ENCODE assay signal across 9 mouse cellular contexts in genomic region chr11:117987032-117987451, GRCm38 (mm10). TPM values are rescaled to one million over a fixed set of nuclear protein-coding genes. Genes with fewer than 3 reads are reported as not detected.
DNase-seq lines count a peak whose midpoint lies in the region; ATAC-seq and TF ChIP-seq lines count a peak whose summit lies in the region.
"Had no signal": no experiment of that assay in that cellular context is flagged by ENCODE, and none has a peak within 500 bp of the region (broad histone marks: within the 10 kb centered on the region; RNA-seq: fewer than 3 reads in every experiment).

No protein-coding gene starts in this region.

- intact Hi-C loops in heart, adult 2 months (cut with DNase I) = no loop called here
- intact Hi-C loops in heart, postnatal 10 days (cut with DNase I) = no loop called here

- H3K9me3 ChIP-seq in forebrain, embryonic 13.5 days (replicated peaks) = no peaks in the 10 kb centered on the region
- no peaks in the 10 kb centered on the region for H3K9me3 ChIP-seq in limb, embryonic 11.5 days (ENCODE audit: control insufficient read depth, low read length)
- no peaks in the 10 kb centered on the region for H3K9me3 ChIP-seq in midbrain, embryonic 12.5 days

- H3K9ac ChIP-seq in heart, adult 2 months (ENCODE audit: low read depth, low read length) = peak overlapping the region; percentile 88
- H3K9ac ChIP-seq in forebrain, embryonic 13.5 days = peak overlapping the region; percentile 96
- peak overlapping the region; percentile 91 for H3K9ac ChIP-seq in limb, embryonic 11.5 days (ENCODE audit: low read length)
- H3K9ac ChIP-seq in midbrain, embryonic 12.5 days (replicated peaks) = peak overlapping the region; percentile 96

- peak overlapping the region; percentile 98 for H3K4me3 ChIP-seq in heart, adult 2 months
- H3K4me3 ChIP-seq in forebrain, embryonic 13.5 days = peak overlapping the region; percentile 100
- H3K4me3 ChIP-seq in limb, embryonic 11.5 days (ENCODE audit: low read depth, low read length) = peak overlapping the region; percentile 100
- H3K4me3 ChIP-seq in midbrain, embryonic 12.5 days = peak overlapping the region; percentile 100

- H3K27ac ChIP-seq in heart, adult 2 months = peak overlapping the region; percentile 81
- H3K27ac ChIP-seq in forebrain, embryonic 13.5 days = peak overlapping the region; percentile 46
- H3K27ac ChIP-seq in limb, embryonic 11.5 days (replicated peaks; ENCODE audit: low read depth, low read length) = no peak overlapping the region; the same call in 1 of the 2 replicates
- peak overlapping the region; percentile 76 for H3K27ac ChIP-seq in midbrain, embryonic 12.5 days (replicated peaks)

- DNase-seq in heart, adult 2 months = no peak
- DNase-seq in heart, postnatal 10 days = no peak
- DNase-seq in Muller cell, postnatal 12 days (ENCODE audit: inconsistent ontology term) = peak; percentile 70
- no peak for DNase-seq in limb, embryonic 11.5 days (ENCODE audit: low spot score)
- DNase-seq in embryo, embryonic 10 days (ENCODE audit: low spot score) = no peak
- no peak for DNase-seq in frontal cortex, adult 2 months (ENCODE audit: extremely low spot score in 1 of 2, low spot score in 1 of 2)

- TF ChIP-seq CTCF in heart, adult 2 months (IDR thresholded peaks at IDR 0.05) = no peak

- TF ChIP-seq EP300 in heart, adult 2 months (IDR thresholded peaks at IDR 0.05; ENCODE audit: insufficient read depth, low read depth, low read length) = no peak

- ATAC-seq in forebrain, embryonic 13.5 days = peak; percentile 74
- no peak for ATAC-seq in limb, embryonic 11.5 days (ENCODE audit: insufficient number of reproducible peaks, low FRiP score, low TSS enrichment, low read depth)
- ATAC-seq in midbrain, embryonic 12.5 days (ENCODE audit: low FRiP score, low read depth) = peak; percentile 74

- H3K27me3 ChIP-seq in heart, adult 2 months (ENCODE audit: control insufficient read depth, insufficient read depth, low read length) = no peaks in the 10 kb centered on the region
- H3K27me3 ChIP-seq in forebrain, embryonic 13.5 days = no peaks in the 10 kb centered on the region
- no peaks in the 10 kb centered on the region for H3K27me3 ChIP-seq in limb, embryonic 11.5 days (ENCODE audit: control insufficient read depth, insufficient read depth, low read length)
- no peaks in the 10 kb centered on the region for H3K27me3 ChIP-seq in midbrain, embryonic 12.5 days
- H3K27me3 ChIP-seq: Patski had no signal

- H3K36me3 ChIP-seq in heart, adult 2 months (ENCODE audit: control insufficient read depth, insufficient read depth, low read length) = no peaks in the 10 kb centered on the region; the same call in 1 of the 2 replicates
- H3K36me3 ChIP-seq in forebrain, embryonic 13.5 days (ENCODE audit: poor library complexity, severe bottlenecking) = no peaks in the 10 kb centered on the region
- no peaks in the 10 kb centered on the region for H3K36me3 ChIP-seq in limb, embryonic 11.5 days (ENCODE audit: control insufficient read depth, insufficient read depth, low read length)
- no peaks in the 10 kb centered on the region for H3K36me3 ChIP-seq in midbrain, embryonic 12.5 days

- TF ChIP-seq POLR2A in heart, adult 2 months (IDR thresholded peaks at IDR 0.05; ENCODE audit: insufficient read depth, low read depth, low read length) = no peak

- peaks cover 3% of the 10 kb centered on the region; the same call in 1 of the 2 replicates for H3K79me2 ChIP-seq in heart, adult 2 months (replicated peaks; ENCODE audit: control insufficient read depth, insufficient read depth, low read length)

- 1% methylated on average over 32 of the region's 32 CpGs for WGBS in heart, adult 2 months
- WGBS in forebrain, embryonic 13.5 days = 2% methylated on average over 31 of the region's 32 CpGs
- under 1% methylated on average over 32 of the region's 32 CpGs for WGBS in limb, embryonic 11.5 days
- under 1% methylated on average over 30 of the region's 32 CpGs for WGBS in midbrain, embryonic 12.5 days

- peaks cover 9% of the 10 kb centered on the region for H3K4me1 ChIP-seq in heart, adult 2 months (ENCODE audit: control insufficient read depth, insufficient read depth, low read length)
- peaks cover 44% of the 10 kb centered on the region for H3K4me1 ChIP-seq in forebrain, embryonic 13.5 days
- H3K4me1 ChIP-seq in limb, embryonic 11.5 days (ENCODE audit: control insufficient read depth, insufficient read depth, low read length) = peaks cover 12% of the 10 kb centered on the region
- peaks cover 50% of the 10 kb centered on the region for H3K4me1 ChIP-seq in midbrain, embryonic 12.5 days

- peak overlapping the region; percentile 94 for H3K4me2 ChIP-seq in forebrain, embryonic 13.5 days
- H3K4me2 ChIP-seq in limb, embryonic 11.5 days (ENCODE audit: low read depth, severe bottlenecking) = peak overlapping the region; percentile 82
- H3K4me2 ChIP-seq in midbrain, embryonic 12.5 days (replicated peaks) = peak overlapping the region; percentile 87

RNA-seq across cellular contexts. Expression of gene Pgs1, which starts 0.9 kb away (rescaled TPM):
- 10 to 100 TPM; 17.9 to 18.1 TPM for total RNA-seq in heart, adult 2 months (2021)
- 21.8 and 26.5 TPM in 2 replicates for polyA plus RNA-seq in heart, adult 2 months (2012; rRNA removed)
- total RNA-seq in heart, postnatal 10 days (2021) = 10 to 100 TPM; 21.2 to 23.7 TPM
- polyA plus RNA-seq in forebrain, embryonic 13.5 days (2015; fragmentation: Nextera tagmentation; extraction: Ambion mirVana) = 42.7 and 47.7 TPM in 2 replicates
- polyA plus RNA-seq in limb, embryonic 11.5 days (2014; fragmentation: Nextera tagmentation; extraction: Ambion mirVana) = 38.4 and 39.3 TPM in 2 replicates
- 47.5 and 48.9 TPM in 2 replicates for polyA plus RNA-seq in midbrain, embryonic 12.5 days (2016; fragmentation: Nextera tagmentation; extraction: Ambion mirVana)
- 69.6 and 74.3 TPM in 2 replicates for polyA plus RNA-seq in frontal cortex, adult 2 months (2012; rRNA removed)

RNA-seq across cellular contexts. Expression of gene Socs3, which starts 17.2 kb away (rescaled TPM):
- total RNA-seq in heart, adult 2 months (2021) = 1 to 10 TPM; 2.8 to 4.5 TPM
- polyA plus RNA-seq in heart, adult 2 months (2012; rRNA removed) = 3.7 and 4.4 TPM in 2 replicates
- 1 to 10 TPM; 3.7 to 5.8 TPM for total RNA-seq in heart, postnatal 10 days (2021)
- polyA plus RNA-seq in forebrain, embryonic 13.5 days (2015; fragmentation: Nextera tagmentation; extraction: Ambion mirVana) = 12.4 and 13.5 TPM in 2 replicates
- polyA plus RNA-seq in limb, embryonic 11.5 days (2014; fragmentation: Nextera tagmentation; extraction: Ambion mirVana) = 5.4 and 6.7 TPM in 2 replicates
- 10.7 and 13.2 TPM in 2 replicates for polyA plus RNA-seq in midbrain, embryonic 12.5 days (2016; fragmentation: Nextera tagmentation; extraction: Ambion mirVana)
- 4.5 and 5.8 TPM in 2 replicates for polyA plus RNA-seq in frontal cortex, adult 2 months (2012; rRNA removed)
